Mouse (Mus musculus) c-Kit-negative CD71-positive TER-119-positive erythroid progenitor cells, embryonic 14.5 days (primary cell): Measurements from ENCODE around the gene Hlx.

Experiments used
- DNase-seq: peaks from one replicate; pipeline ENCODE4 v3.0.0-alpha.2; 2013; ENCODE audit warnings: low read depth, low spot score

Hlx gene

GRCm38 (mm10) chr1:184716117-184716516 is 16.3 kb downstream of the Hlx start:
- no peak for DNase-seq

GRCm38 (mm10) chr1:184715693-184716092 is 16.7 kb downstream of the Hlx start:
- no peak for DNase-seq

- no peak for DNase-seq
Measured at GRCm38 (mm10) chr1:184714515-184714914, 17.9 kb downstream of the Hlx start.

- no peak for DNase-seq
Measured at GRCm38 (mm10) chr1:184713716-184714115, 18.7 kb downstream of the Hlx start.

- no peak for DNase-seq
Measured at GRCm38 (mm10) chr1:184707532-184708248, 24.7 kb downstream of the Hlx start.

- no peak for DNase-seq
Measured at GRCm38 (mm10) chr1:184704901-184705300, 27.5 kb downstream of the Hlx start.

- DNase-seq: no peak
Measured at GRCm38 (mm10) chr1:184699295-184699694, 33.1 kb downstream of the Hlx start.

GRCm38 (mm10) chr1:184695451-184695850 is 37.0 kb downstream of the Hlx start:
- DNase-seq: no peak

- DNase-seq: no peak
Measured at GRCm38 (mm10) chr1:184692204-184692904, 40.1 kb downstream of the Hlx start.

- DNase-seq: no peak
Measured at GRCm38 (mm10) chr1:184691240-184691639, 41.2 kb downstream of the Hlx start.

- no peak for DNase-seq
Measured at GRCm38 (mm10) chr1:184688026-184688425, 44.4 kb downstream of the Hlx start.

- no peak for DNase-seq
Measured at GRCm38 (mm10) chr1:184687512-184687911, 44.9 kb downstream of the Hlx start.

GRCm38 (mm10) chr1:184683541-184683940 is 48.9 kb downstream of the Hlx start:
- DNase-seq: no peak

- DNase-seq: no peak
Measured at GRCm38 (mm10) chr1:184679416-184679965, 52.9 kb downstream of the Hlx start.

GRCm38 (mm10) chr1:184677641-184678040 is 54.8 kb downstream of the Hlx start:
- DNase-seq: no peak
